Mouse (Mus musculus) G1E (cell line): ENCODE results near the gene Zzz3. TPM values are rescaled to one million over a fixed set of nuclear protein-coding genes. Genes with fewer than 3 reads are reported as not detected.

Source experiments
- ATAC-seq: 2 replicates; pipeline ENCODE4 v1.8.0; 2016; ENCODE audit warnings: mild to moderate bottlenecking; ENCODE audit not compliant: insufficient number of reproducible peaks, poor library complexity, low FRiP score, severe bottlenecking; ENCODE audit errors: extremely low read depth
- DNase-seq: peaks from one replicate; pipeline ENCODE4 v3.0.0; 2012; ENCODE audit warnings: low spot score
- H3K27me3 ChIP-seq: 2 replicates; pipeline ENCODE4 v1.6.1; 2012; ENCODE audit warnings: mild to moderate bottlenecking, low read length, inconsistent platforms; ENCODE audit not compliant: insufficient read depth
- H3K36me3 ChIP-seq: replicated peaks from 2 replicates; pipeline ENCODE3; 2012; ENCODE audit warnings: mild to moderate bottlenecking, inconsistent platforms
- H3K4me1 ChIP-seq: 2 replicates; pipeline ENCODE4 v1.6.1; 2012; ENCODE audit warnings: low read depth, low read length, inconsistent platforms, mixed read lengths; ENCODE audit not compliant: insufficient read depth
- H3K4me3 ChIP-seq: 2 replicates; pipeline ENCODE4 v1.5.1; 2012; ENCODE audit warnings: low read depth, mild to moderate bottlenecking, inconsistent platforms, low read length, moderate library complexity, mixed read lengths
- H3K9me3 ChIP-seq: replicated peaks from 2 replicates; pipeline ENCODE4 v1.6.1; 2012; ENCODE audit warnings: inconsistent platforms
- CTCF ChIP-seq: IDR thresholded peaks from 2 replicates; pipeline ENCODE4 v1.5.1; 2012; ENCODE audit warnings: low read depth, low read length, inconsistent platforms, mixed read lengths
- GATA1 ChIP-seq: IDR thresholded peaks from 2 replicates; pipeline ENCODE4 v1.6.1; 2012; ENCODE audit warnings: borderline replicate concordance, low read length, inconsistent platforms, mixed read lengths
- GATA2 ChIP-seq: IDR thresholded peaks from 2 replicates; pipeline ENCODE4 v1.6.1; 2012; ENCODE audit warnings: low read depth, low read length, inconsistent platforms, borderline replicate concordance
- POLR2AphosphoS5 ChIP-seq: IDR thresholded peaks from 2 replicates; pipeline ENCODE4 v1.6.1; 2012; ENCODE audit warnings: low read depth, low read length, inconsistent platforms; ENCODE audit not compliant: insufficient replicate concordance
- TAL1 ChIP-seq: conservative IDR thresholded peaks from 2 replicates; pipeline ENCODE4 v1.6.1; 2012; ENCODE audit warnings: low read depth, low read length, inconsistent platforms, mixed read lengths
- polyA plus RNA-seq: library from polyadenylated mRNA; stranded (reverse); fragments of >175 nt; gene quantifications from 2 replicates; pipeline ENCODE4 v1.2.3, GENCODE M21; 2012
- total RNA-seq, 2 experiments: library from RNA; stranded (forward) in 1 of 2; stranded (reverse) in 1 of 2; fragments of 200-1000 nt in 1 of 2; fragments of >200 nt in 1 of 2; fragmentation: Nextera tagmentation in 1 of 2; gene quantifications; 2 replicates each; pipeline ENCODE4 v1.2.3; 2014 to 2017

Gene Zzz3
- total and polyA plus RNA-seq, 3 experiments: 14.3 to 85.5 (median 64.4) TPM

DNA sequence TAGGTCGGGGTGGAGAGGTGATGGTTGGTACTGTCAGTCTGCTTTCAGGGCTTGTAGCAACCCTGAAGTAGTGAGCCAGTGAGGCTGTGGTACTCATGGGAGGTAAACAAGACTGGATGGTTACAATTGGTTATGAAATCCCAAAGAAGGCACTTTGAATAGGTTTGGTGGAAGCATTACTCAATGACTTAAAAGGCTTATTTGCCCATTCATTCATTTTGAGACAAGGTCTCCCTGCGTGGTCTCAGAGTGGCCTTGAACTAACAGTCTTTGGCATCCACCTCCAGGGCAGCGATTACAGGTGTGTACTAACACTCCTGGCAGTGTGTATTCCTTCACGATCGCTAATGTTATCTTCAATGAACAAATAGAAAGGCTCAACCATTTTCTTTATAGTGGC is 44.3 kb upstream of the Zzz3 start:
- Histone ChIP-seq H3K4me1 (peaks cover 50% of the 10 kb centered on the region), H3K27me3 (no peaks in the 10 kb centered on the region), H3K36me3 (peaks cover 42% of the 10 kb centered on the region), H3K9me3 (no peaks in the 10 kb centered on the region), H3K4me3 (no peak overlapping the region)
- TF ChIP-seq POLR2AphosphoS5 (no peak), GATA1 (no peak), GATA2 (no peak), TAL1 (no peak), CTCF (no peak)
- DNase-seq (no peak), ATAC-seq (no peak)

DNA sequence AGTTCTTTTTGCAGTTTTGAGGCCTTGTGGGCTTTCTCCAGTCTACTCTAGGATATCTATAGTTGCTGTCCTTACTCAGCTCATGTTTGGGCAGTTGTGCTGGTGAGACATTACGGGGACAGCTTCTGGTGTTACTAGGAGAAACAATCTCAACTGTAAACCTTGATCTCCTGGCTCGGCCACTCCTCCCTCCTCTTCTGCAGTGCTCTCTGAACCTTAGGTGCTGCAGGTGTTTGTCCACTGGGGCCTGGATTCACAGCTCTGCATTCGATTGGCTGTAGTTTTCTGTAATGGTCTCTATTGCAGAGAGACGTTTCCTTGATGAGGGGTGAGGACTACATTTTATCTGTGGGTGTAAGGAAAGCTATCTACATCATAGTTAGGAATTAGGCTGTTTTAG is 43.0 kb upstream of the Zzz3 start:
- no peak overlapping the region for H3K4me3 ChIP-seq
- TF ChIP-seq GATA2: no peak
- no peak for TF ChIP-seq POLR2AphosphoS5
- TF ChIP-seq CTCF: no peak
- no peak for TF ChIP-seq TAL1
- H3K36me3 ChIP-seq: peaks cover 52% of the 10 kb centered on the region
- H3K4me1 ChIP-seq: peaks cover 52% of the 10 kb centered on the region
- ATAC-seq: no peak
- H3K27me3 ChIP-seq: no peaks in the 10 kb centered on the region
- no peak for DNase-seq
- no peaks in the 10 kb centered on the region for H3K9me3 ChIP-seq

DNA sequence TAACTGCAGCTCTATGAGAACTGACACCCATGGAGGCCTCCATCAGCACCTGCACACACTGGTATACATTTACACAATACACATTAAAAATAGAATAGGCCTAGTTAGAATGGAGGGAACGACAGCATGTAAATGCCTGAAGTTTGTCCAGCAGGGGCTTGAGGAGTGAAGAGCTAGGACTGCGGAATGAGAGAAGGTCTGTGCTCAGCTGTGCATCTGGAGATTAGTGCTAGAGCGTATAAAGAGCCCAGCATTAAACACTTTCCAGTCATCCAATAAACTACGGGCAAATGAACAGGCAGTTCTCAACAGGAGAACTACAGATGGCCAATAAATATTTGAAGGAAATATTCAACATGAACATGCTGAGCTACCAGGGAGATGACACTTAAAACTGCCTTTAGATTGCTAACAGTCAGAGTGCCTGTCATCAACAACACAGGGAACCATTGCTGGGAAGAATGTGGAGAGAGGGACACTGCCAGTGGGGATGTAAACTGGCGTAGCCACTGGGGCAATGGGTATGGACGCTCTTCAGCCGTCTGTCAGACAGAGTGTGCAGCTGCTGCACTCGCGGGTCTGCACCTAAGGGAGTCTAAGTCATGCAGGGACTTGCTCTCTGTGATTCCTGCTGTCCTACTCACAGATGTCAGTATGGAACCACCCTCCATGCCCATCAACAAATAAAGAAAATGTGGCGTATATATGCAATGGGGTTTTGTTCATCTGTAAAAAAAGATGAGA is 41.7 kb upstream of the Zzz3 start:
- Histone ChIP-seq H3K9me3 (no peaks in the 10 kb centered on the region), H3K4me1 (peaks cover 41% of the 10 kb centered on the region), H3K36me3 (peaks cover 55% of the 10 kb centered on the region), H3K4me3 (no peak overlapping the region), H3K27me3 (no peaks in the 10 kb centered on the region)
- ATAC-seq (no peak), DNase-seq (no peak)
- no peak for TF ChIP-seq POLR2AphosphoS5
- no peak for TF ChIP-seq GATA2
- TF ChIP-seq TAL1: no peak
- TF ChIP-seq GATA1: no peak
- no peak for TF ChIP-seq CTCF

- H3K36me3 ChIP-seq: peaks cover 58% of the 10 kb centered on the region
- no peak overlapping the region for H3K4me3 ChIP-seq
- DNase-seq (peak; percentile 30), ATAC-seq (peak; percentile 96)
- no peak for TF ChIP-seq POLR2AphosphoS5
- no peak for TF ChIP-seq CTCF
- no peak for TF ChIP-seq TAL1
- TF ChIP-seq GATA2: no peak
- no peak for TF ChIP-seq GATA1
- no peaks in the 10 kb centered on the region for H3K9me3 ChIP-seq
- peaks cover 33% of the 10 kb centered on the region for H3K4me1 ChIP-seq
- H3K27me3 ChIP-seq: no peaks in the 10 kb centered on the region
Measured at GRCm38 (mm10) chr3:152355361-152355760, 39.9 kb upstream of the Zzz3 start.

DNA sequence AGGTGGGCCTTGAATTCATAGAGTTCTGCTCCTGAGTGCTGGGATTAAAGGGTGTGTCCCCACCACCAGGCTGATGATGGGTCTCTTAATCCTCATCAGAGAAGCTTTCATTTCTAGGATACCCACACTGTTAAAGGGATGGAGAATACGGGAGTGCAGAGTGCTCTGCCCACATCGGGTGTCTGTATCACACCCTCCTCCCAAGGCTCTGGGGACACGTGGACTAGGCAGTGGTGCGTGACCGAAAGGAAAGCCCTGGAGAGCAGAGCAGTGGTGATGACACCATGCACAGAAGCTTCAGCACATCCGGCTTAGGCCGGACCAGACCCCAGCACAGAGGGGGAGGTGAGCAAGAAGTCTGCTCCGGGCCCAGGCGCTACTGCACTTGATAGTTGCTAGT is 38.5 kb upstream of the Zzz3 start:
- Histone ChIP-seq H3K4me3 (no peak overlapping the region), H3K27me3 (no peaks in the 10 kb centered on the region), H3K4me1 (peaks cover 23% of the 10 kb centered on the region), H3K9me3 (no peaks in the 10 kb centered on the region), H3K36me3 (peaks cover 60% of the 10 kb centered on the region)
- TF ChIP-seq GATA2: no peak
- TF ChIP-seq POLR2AphosphoS5: no peak
- TF ChIP-seq CTCF: no peak
- TF ChIP-seq GATA1: no peak
- TF ChIP-seq TAL1: no peak
- ATAC-seq (no peak), DNase-seq (no peak)

- DNase-seq (no peak), ATAC-seq (no peak)
- TF ChIP-seq TAL1 (no peak), CTCF (no peak), POLR2AphosphoS5 (no peak), GATA2 (no peak), GATA1 (no peak)
- Histone ChIP-seq H3K27me3 (no peaks in the 10 kb centered on the region), H3K36me3 (peaks cover 66% of the 10 kb centered on the region), H3K9me3 (no peaks in the 10 kb centered on the region), H3K4me3 (no peak overlapping the region), H3K4me1 (peaks cover 18% of the 10 kb centered on the region)
Measured at GRCm38 (mm10) chr3:152359151-152359550, 36.1 kb upstream of the Zzz3 start.
